Mouse (Mus musculus) left cerebral cortex, postnatal 4 days (tissue): ENCODE results near the gene Ccdc3. TPM values are rescaled to one million over a fixed set of nuclear protein-coding genes. Genes with fewer than 3 reads are reported as not detected.
"Not testable (repeated sequence)": the region's sequence is repeated elsewhere in the genome, so short reads cannot be mapped to it uniquely, and the experiment has no call there.

ENCODE experiments used
- DNase-seq: peaks from one replicate; pipeline ENCODE4 v3.0.0-alpha.2; 2022
- intact Hi-C: fragments of 180-260 bp; cut with DNase I; formaldehyde crosslinking; loops from one replicate; pipeline ENCODE4 v1.15.1; 2025
- total RNA-seq, 2 experiments: library from RNA; stranded (reverse); gene quantifications; 2 replicates each; pipeline ENCODE4 v1.2.3; 2021

Gene Ccdc3
- total RNA-seq, result 1 to 10 TPM; 6.0 to 6.8 TPM

GRCm38 (mm10) chr2:5137500-5138286, at the start of gene Ccdc3:
TSS of gene Ccdc3 (plus strand) at chr2:5137776.
- DNase-seq, result no peak
- intact Hi-C loops, result no loop called here

GRCm38 (mm10) chr2:5090385-5090784, 47.2 kb upstream of the Ccdc3 start:
- not testable (repeated sequence) for DNase-seq
- intact Hi-C loops, result loop anchor here (5.0 kb wide), 1 partner anchor 157 kb away; no protein-coding TSS in a partner anchor

GRCm38 (mm10) chr2:5094876-5095275, 42.7 kb upstream of the Ccdc3 start:
- no peak for DNase-seq
- intact Hi-C loops, result loop anchor here (5.0 kb wide), 1 partner anchor 152 kb away; no protein-coding TSS in a partner anchor

- intact Hi-C loops, result no loop called here
These were observed 42.3 kb upstream of the Ccdc3 start for GRCm38 (mm10) chr2:5095316-5095715.

GRCm38 (mm10) chr2:5097786-5098445, 39.7 kb upstream of the Ccdc3 start:
- intact Hi-C loops, result no loop called here
- no peak for DNase-seq

More at GRCm38 (mm10) chr2:5095316-5095715, 42.3 kb upstream of the Ccdc3 start:
- no peak for DNase-seq

GRCm38 (mm10) chr2:5099176-5099575, 38.4 kb upstream of the Ccdc3 start:
- intact Hi-C loops, result no loop called here
- no peak for DNase-seq

- no peak for DNase-seq
- intact Hi-C loops, result no loop called here
These were observed 35.8 kb upstream of the Ccdc3 start for GRCm38 (mm10) chr2:5101743-5102245.

GRCm38 (mm10) chr2:5102891-5103290, 34.7 kb upstream of the Ccdc3 start:
- intact Hi-C loops, result no loop called here
- DNase-seq, result no peak

GRCm38 (mm10) chr2:5112785-5113291, 24.7 kb upstream of the Ccdc3 start:
- peak; percentile 27 for DNase-seq
- intact Hi-C loops, result no loop called here

- no peak for DNase-seq
- intact Hi-C loops, result no loop called here
These were observed 23.2 kb upstream of the Ccdc3 start for GRCm38 (mm10) chr2:5114386-5114785.

GRCm38 (mm10) chr2:5116856-5117532, 20.6 kb upstream of the Ccdc3 start:
- DNase-seq, result no peak
- intact Hi-C loops, result no loop called here

GRCm38 (mm10) chr2:5125506-5125905, 12.1 kb upstream of the Ccdc3 start:
- DNase-seq, result no peak
- intact Hi-C loops, result no loop called here

- no peak for DNase-seq
- intact Hi-C loops, result no loop called here
These were observed 10.2 kb upstream of the Ccdc3 start for GRCm38 (mm10) chr2:5127369-5127768.

- intact Hi-C loops, result no loop called here
- DNase-seq, result no peak
These were observed 8.5 kb upstream of the Ccdc3 start for GRCm38 (mm10) chr2:5129099-5129498.

- intact Hi-C loops, result no loop called here
- no peak for DNase-seq
These were observed 5.5 kb upstream of the Ccdc3 start for GRCm38 (mm10) chr2:5132046-5132445.

GRCm38 (mm10) chr2:5134959-5135743, 2.4 kb upstream of the Ccdc3 start:
- intact Hi-C loops, result no loop called here
- DNase-seq, result no peak

GRCm38 (mm10) chr2:5139961-5140360, 2.4 kb downstream of the Ccdc3 start:
- DNase-seq, result peak; percentile 12
- intact Hi-C loops, result no loop called here

- DNase-seq, result no peak
- intact Hi-C loops, result no loop called here
These were observed 6.9 kb downstream of the Ccdc3 start for GRCm38 (mm10) chr2:5144446-5144845.

GRCm38 (mm10) chr2:5147907-5148306, 10.3 kb downstream of the Ccdc3 start:
- intact Hi-C loops, result no loop called here
- DNase-seq, result no peak

GRCm38 (mm10) chr2:5154711-5155110, 17.1 kb downstream of the Ccdc3 start:
- no peak for DNase-seq
- intact Hi-C loops, result no loop called here
